Mouse (Mus musculus): ENCODE measurements around the gene Selenop. TPM values are rescaled to one million over a fixed set of nuclear protein-coding genes. Genes with fewer than 3 reads are reported as not detected.

The Selenop gene
- polyA plus RNA-seq, 1 experiment from 2014 or later = 2,243 TPM

DNA sequence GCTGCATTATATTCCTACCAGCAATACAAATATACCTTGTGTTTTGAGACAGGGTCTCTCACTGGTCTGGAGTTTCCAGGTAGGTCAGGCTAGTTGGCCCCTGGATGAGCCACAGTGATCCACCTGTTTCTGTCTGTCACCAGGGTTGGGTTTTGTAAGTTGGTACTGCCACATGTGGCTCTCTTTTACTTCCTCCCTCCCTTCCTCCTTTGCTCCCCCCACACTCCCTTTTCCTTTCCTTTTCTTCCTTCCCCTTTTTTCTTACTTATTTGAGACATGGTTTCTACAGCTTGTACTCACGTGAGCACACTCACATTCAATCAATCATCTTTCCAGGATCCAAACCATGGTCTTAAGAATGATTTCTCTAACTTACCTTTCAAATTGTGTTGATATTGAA lies 25.1 kb downstream of the Selenop start:
- H3K4me1 ChIP-seq (replicated peaks; ENCODE audit: control insufficient read depth, insufficient read depth, low read length) = no peaks in the 10 kb centered on the region
- no peak overlapping the region for H3K9ac ChIP-seq (ENCODE audit: low read depth, low read length)
- no peaks in the 10 kb centered on the region for H3K36me3 ChIP-seq (ENCODE audit: control insufficient read depth, insufficient read depth)
- no peaks in the 10 kb centered on the region for H3K27me3 ChIP-seq (replicated peaks; ENCODE audit: control insufficient read depth, insufficient read depth, low read length)
- TF ChIP-seq CTCF (IDR thresholded peaks at IDR 0.05; ENCODE audit: low read depth) = no peak
- 55% methylated on average over 1 of the region's 1 CpGs for WGBS
- ATAC-seq = no peak
- no peak overlapping the region for H3K4me3 ChIP-seq (ENCODE audit: low read depth, low read length)
- no peak overlapping the region for H3K27ac ChIP-seq (ENCODE audit: low read depth, low read length)
- H3K9me3 ChIP-seq (ENCODE audit: control insufficient read depth) = no peaks in the 10 kb centered on the region
- no peak overlapping the region for H3K4me2 ChIP-seq (replicated peaks; ENCODE audit: low read depth)

GRCm38 (mm10) chr15:3295986-3296385 lies 27.6 kb downstream of the Selenop start:
- 95% methylated on average over 1 of the region's 1 CpGs for WGBS
- Histone ChIP-seq H3K36me3 (ENCODE audit: control insufficient read depth, insufficient read depth) (no peaks in the 10 kb centered on the region), H3K9me3 (ENCODE audit: control insufficient read depth) (no peaks in the 10 kb centered on the region), H3K4me3 (ENCODE audit: low read depth, low read length) (no peak overlapping the region), H3K27me3 (replicated peaks; ENCODE audit: control insufficient read depth, insufficient read depth, low read length) (no peaks in the 10 kb centered on the region), H3K4me2 (replicated peaks; ENCODE audit: low read depth) (no peak overlapping the region), H3K4me1 (replicated peaks; ENCODE audit: control insufficient read depth, insufficient read depth, low read length) (no peaks in the 10 kb centered on the region), H3K9ac (ENCODE audit: low read depth, low read length) (no peak overlapping the region), H3K27ac (ENCODE audit: low read depth, low read length) (no peak overlapping the region)
- peak; percentile 36; the same call in 1 of the 2 replicates for TF ChIP-seq CTCF (IDR thresholded peaks at IDR 0.05; ENCODE audit: low read depth)
- ATAC-seq = no peak

DNA sequence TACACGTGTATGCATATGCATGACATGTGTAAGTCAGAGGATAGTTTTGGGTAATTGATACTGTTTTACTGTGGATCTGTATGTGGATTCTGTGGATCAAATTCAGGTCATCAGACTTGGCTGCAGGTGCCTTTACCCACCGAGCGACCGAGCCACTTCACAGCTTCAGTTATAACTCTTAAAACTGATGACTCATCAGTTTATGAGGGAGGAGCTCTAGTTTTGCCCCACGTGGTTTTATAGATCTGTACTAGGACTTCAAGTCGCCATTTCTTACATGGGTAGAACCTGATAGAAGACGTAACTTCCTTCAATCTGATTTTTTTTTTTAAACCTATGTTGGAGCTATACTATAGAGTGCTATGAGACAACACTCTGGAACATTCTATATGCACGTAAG lies 29.3 kb downstream of the Selenop start:
- H3K4me2 ChIP-seq (replicated peaks; ENCODE audit: low read depth) = no peak overlapping the region
- H3K9ac ChIP-seq (ENCODE audit: low read depth, low read length) = no peak overlapping the region
- H3K27ac ChIP-seq (ENCODE audit: low read depth, low read length) = no peak overlapping the region
- no peaks in the 10 kb centered on the region for H3K4me1 ChIP-seq (replicated peaks; ENCODE audit: control insufficient read depth, insufficient read depth, low read length)
- no peaks in the 10 kb centered on the region for H3K27me3 ChIP-seq (replicated peaks; ENCODE audit: control insufficient read depth, insufficient read depth, low read length)
- no peak for ATAC-seq
- H3K4me3 ChIP-seq (ENCODE audit: low read depth, low read length) = no peak overlapping the region
- H3K36me3 ChIP-seq (ENCODE audit: control insufficient read depth, insufficient read depth) = no peaks in the 10 kb centered on the region
- no peaks in the 10 kb centered on the region for H3K9me3 ChIP-seq (ENCODE audit: control insufficient read depth)
- no peak for TF ChIP-seq CTCF (IDR thresholded peaks at IDR 0.05; ENCODE audit: low read depth)
- 70% methylated on average over 8 of the region's 8 CpGs for whole genome bisulfite sequencing

GRCm38 (mm10) chr15:3300361-3301100 lies 32.2 kb downstream of the Selenop start:
- no peak for ATAC-seq
- no peaks in the 10 kb centered on the region for H3K4me1 ChIP-seq (replicated peaks; ENCODE audit: control insufficient read depth, insufficient read depth, low read length)
- no peak for TF ChIP-seq CTCF (IDR thresholded peaks at IDR 0.05; ENCODE audit: low read depth)
- WGBS = 72% methylated on average over 4 of the region's 4 CpGs
- no peak overlapping the region for H3K4me2 ChIP-seq (replicated peaks; ENCODE audit: low read depth)
- H3K9ac ChIP-seq (ENCODE audit: low read depth, low read length) = no peak overlapping the region
- no peaks in the 10 kb centered on the region for H3K36me3 ChIP-seq (ENCODE audit: control insufficient read depth, insufficient read depth)
- no peaks in the 10 kb centered on the region for H3K9me3 ChIP-seq (ENCODE audit: control insufficient read depth)
- H3K27me3 ChIP-seq (replicated peaks; ENCODE audit: control insufficient read depth, insufficient read depth, low read length) = no peaks in the 10 kb centered on the region
- H3K4me3 ChIP-seq (ENCODE audit: low read depth, low read length) = no peak overlapping the region
- H3K27ac ChIP-seq (ENCODE audit: low read depth, low read length) = no peak overlapping the region

DNA sequence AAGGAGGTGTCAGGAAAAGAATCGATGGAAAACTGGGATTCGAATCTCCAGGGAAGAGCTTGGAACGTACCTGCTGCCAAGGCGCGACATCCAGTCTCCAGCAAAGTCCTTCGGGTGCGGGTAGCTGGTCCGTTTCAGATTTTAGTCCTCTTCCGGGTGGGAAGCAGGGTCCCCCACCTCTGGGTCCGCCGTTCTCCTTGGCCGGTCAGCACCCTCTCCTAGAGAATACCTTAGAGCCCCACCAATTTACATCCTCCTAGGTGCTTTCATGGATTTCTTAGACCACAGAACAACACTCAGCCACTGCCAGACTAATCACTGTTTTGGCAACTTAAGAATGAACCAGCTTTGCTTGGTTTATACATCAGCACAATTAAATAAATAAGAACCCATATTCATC lies 35.1 kb downstream of the Selenop start, which contains the start of gene Ccdc152:
TSS of gene Ccdc152 (minus strand) at position 101 of the 400 bp plus-strand sequence.
- no peaks in the 10 kb centered on the region for H3K4me1 ChIP-seq (replicated peaks; ENCODE audit: control insufficient read depth, insufficient read depth, low read length)
- ATAC-seq = no peak
- no peaks in the 10 kb centered on the region for H3K36me3 ChIP-seq (ENCODE audit: control insufficient read depth, insufficient read depth)
- H3K27me3 ChIP-seq (replicated peaks; ENCODE audit: control insufficient read depth, insufficient read depth, low read length) = no peaks in the 10 kb centered on the region
- no peak within 1 kb of the TSS for H3K4me2 ChIP-seq (replicated peaks; ENCODE audit: low read depth)
- H3K9me3 ChIP-seq (ENCODE audit: control insufficient read depth) = no peaks in the 10 kb centered on the region
- no peak for TF ChIP-seq CTCF (IDR thresholded peaks at IDR 0.05; ENCODE audit: low read depth)
- no peak within 1 kb of the TSS for H3K27ac ChIP-seq (ENCODE audit: low read depth, low read length)
- 94% methylated on average over 12 of the region's 12 CpGs for WGBS
- H3K9ac ChIP-seq (ENCODE audit: low read depth, low read length) = no peak within 1 kb of the TSS
- H3K4me3 ChIP-seq (ENCODE audit: low read depth, low read length) = no peak within 1 kb of the TSS

DNA sequence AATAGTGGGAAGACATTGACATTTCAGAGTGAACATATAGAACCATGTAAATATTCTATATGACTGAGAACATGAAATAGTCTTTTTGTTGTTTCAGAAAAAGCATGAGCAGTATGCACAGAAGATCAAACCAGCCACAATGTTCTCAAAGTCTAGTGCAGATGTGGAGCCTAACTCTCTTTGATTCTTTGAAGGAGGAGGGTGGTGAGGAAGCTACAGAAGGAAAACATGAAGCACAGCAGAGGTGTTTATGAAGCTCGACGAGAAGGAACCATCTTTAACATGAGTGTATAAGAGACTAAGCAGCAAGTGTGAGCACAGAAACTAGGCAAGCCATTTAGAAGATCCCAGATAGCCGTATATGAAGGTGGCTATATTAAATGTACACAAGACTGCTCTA lies 41.5 kb downstream of the Selenop start:
- 89% methylated on average over 3 of the region's 3 CpGs for WGBS
- no peak for ATAC-seq
- H3K27ac ChIP-seq (ENCODE audit: low read depth, low read length) = no peak overlapping the region
- H3K36me3 ChIP-seq (ENCODE audit: control insufficient read depth, insufficient read depth) = no peaks in the 10 kb centered on the region
- TF ChIP-seq CTCF (IDR thresholded peaks at IDR 0.05; ENCODE audit: low read depth) = no peak
- H3K9me3 ChIP-seq (ENCODE audit: control insufficient read depth) = no peaks in the 10 kb centered on the region
- no peaks in the 10 kb centered on the region for H3K4me1 ChIP-seq (replicated peaks; ENCODE audit: control insufficient read depth, insufficient read depth, low read length)
- no peaks in the 10 kb centered on the region for H3K27me3 ChIP-seq (replicated peaks; ENCODE audit: control insufficient read depth, insufficient read depth, low read length)
- H3K4me2 ChIP-seq (replicated peaks; ENCODE audit: low read depth) = no peak overlapping the region
- H3K9ac ChIP-seq (ENCODE audit: low read depth, low read length) = no peak overlapping the region
- H3K4me3 ChIP-seq (ENCODE audit: low read depth, low read length) = no peak overlapping the region
